Mouse (Mus musculus): ENCODE data around the gene Gfy. TPM values are rescaled to one million over a fixed set of nuclear protein-coding genes. Genes with fewer than 3 reads are reported as not detected.

Gene Gfy
- under 1 TPM in 1 of 2 experiments, not detected in 1; 0.17 TPM for total RNA-seq (2021)

DNA sequence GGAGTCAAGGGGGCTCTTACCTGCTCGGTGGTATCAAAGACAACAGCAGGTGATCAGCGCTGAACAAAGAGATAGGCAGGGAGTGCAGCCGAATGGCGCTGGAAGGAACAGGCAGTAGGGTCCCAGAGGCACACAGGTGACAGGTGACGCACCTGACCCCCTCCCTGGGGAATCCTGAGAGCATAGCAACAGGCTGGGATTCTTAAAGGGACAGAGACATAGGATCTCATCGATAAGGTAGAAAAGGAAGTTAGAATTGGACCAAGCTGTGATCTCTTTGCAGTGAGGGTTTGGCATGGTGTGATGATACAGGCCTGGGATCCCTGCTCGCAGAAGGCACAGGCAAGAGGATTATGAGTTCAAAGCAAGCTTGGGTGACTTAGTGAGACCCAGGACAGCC is at the start of gene Gfy:
Gfy (minus strand) TSS at position 101 of the 400 bp plus-strand sequence.
- no peak for DNase-seq (ENCODE audit: extremely low spot score in 1 of 2, low spot score in 2 of 2)
- intact Hi-C loops (cut with DNase I), result no loop called here

DNA sequence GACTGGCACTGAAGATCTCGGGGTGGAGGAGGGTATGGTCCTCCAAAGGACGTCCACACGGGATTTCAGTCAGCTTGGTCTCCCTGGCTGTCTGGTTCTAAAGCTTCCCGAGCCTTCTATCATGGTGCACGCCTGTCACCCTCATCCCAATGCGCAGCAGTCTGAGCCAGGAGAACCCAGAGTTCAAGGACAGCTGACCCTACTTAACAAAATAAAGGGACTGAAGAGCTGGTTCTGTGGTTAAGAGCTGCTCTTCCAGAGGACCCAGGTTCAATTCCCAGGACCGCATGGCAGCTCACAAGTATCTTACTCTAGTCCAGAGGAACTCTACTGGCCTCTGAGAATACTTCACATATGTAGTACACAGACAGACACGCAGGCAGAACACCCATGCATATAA is 49.7 kb upstream of the Gfy start:
- no peak for DNase-seq (ENCODE audit: extremely low spot score in 1 of 2, low spot score in 2 of 2)
- intact Hi-C loops (cut with DNase I), result no loop called here

DNA sequence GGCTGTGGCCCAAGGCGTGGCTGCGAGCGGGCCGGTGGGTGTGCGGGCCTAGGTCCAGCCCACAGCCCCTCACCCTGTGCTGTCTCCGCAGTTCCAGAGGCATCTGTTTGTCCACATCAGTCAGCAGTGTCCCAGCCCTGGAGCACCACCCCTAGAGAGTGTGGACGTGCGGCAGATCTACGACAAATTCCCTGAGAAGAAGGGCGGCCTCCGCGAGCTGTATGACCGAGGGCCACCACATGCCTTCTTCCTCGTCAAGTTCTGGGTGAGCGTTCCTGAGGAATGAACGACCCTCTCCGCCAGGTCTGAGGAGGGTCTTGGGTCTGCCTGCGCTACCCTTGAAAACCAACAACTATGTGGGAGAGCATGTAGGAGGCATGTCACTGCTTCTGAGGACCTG is 49.2 kb upstream of the Gfy start:
- intact Hi-C loops (cut with DNase I), result no loop called here
- DNase-seq (ENCODE audit: extremely low spot score in 1 of 2, low spot score in 2 of 2), result no peak

DNA sequence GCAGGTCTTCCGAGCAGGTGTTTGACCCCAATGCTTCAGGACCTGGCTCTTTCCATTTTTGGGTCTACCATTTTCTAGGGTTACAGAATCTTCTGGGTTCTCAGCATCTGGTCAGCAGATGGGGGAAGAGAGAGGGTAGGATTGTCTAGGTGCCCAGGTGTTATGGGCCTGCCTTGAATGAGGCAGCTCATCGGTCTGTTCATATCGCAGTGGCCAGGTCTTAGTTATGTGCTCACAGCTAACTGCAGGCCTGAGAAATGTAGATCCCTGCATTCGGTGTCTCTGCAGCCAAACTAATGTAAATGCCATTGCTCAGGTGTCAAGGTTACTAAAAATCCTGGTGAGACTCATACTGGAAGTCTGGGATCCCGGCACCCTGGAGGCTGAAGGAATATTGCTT is 47.1 kb upstream of the Gfy start:
- DNase-seq (ENCODE audit: extremely low spot score in 1 of 2, low spot score in 2 of 2), result no peak
- intact Hi-C loops (cut with DNase I), result no loop called here

DNA sequence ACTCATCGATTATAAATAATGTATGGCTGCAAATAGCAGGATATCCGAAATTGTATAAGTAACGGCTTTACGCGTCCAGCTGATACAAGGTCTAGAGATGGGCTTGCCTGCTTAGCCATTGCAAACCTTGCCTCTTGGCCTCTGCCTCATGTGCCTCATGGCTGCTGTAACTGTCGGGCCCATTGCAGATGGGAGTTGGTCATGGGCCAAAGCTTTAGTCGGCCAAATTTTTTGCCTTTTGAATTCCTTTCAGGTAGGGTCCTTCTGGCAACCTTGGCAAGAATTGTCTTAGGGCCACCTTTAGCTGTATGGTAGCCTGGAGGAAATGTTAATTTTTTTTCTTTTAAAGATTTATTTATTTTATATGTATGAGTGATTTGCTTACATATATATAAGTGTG is 45.5 kb upstream of the Gfy start:
- no peak for DNase-seq (ENCODE audit: extremely low spot score in 1 of 2, low spot score in 2 of 2)
- intact Hi-C loops (cut with DNase I), result no loop called here

DNA sequence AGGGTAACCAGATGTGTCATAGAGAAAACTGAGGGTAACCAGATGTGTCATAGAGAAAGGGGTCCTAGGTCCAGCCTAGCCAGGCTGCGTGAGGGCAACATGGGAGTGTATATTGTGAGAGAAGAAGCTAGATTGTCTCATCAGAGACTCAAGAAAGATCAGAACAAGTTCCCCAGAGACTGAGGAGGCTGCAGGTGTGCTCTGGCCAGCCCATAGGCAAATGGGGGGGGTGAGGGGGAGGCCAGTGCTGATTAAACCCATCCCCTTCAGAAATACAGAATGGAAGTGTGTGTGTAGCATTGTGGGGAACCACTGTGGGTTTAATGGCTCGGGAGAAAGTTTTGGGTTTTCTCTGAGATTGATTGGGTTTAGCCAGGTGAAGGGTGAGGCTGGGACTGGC is 42.3 kb upstream of the Gfy start:
- no peak for DNase-seq (ENCODE audit: extremely low spot score in 1 of 2, low spot score in 2 of 2)
- intact Hi-C loops (cut with DNase I), result no loop called here

DNA sequence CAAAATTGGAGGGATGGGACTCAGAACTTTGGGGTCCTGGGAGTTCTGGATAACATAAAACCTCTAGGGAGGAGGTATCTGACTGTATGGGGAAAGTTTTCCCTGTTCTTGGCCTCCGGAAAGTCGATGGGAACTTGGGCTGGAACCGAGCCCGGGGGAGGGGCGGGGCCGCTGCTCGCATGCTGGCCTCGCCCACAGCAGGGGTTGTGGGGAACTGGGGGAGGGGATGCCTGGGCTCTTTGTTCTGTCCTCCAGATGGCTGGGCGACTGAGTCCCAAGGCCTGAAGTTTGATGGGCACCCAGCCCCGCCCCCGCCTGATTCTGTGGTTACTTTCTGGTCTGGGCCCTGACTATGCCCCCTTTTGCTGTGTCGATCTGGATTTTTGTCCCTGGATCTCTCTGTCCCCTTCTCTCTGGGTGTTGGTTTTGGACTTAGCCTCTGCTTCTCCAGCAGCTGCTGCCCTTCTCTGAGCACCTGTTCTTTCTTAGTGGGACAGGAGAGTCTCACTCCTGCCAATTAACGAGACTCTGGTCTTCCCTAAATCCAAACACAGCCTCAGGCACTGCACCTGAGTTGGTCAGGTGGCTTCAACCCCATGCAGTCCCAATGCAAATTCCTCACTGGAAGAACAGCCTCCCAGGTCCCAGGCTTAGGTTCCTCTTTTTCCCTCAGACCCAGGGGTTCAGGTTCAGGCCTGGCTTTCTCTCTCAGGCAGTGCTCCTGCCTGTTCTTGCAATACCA is 37.2 kb upstream of the Gfy start:
- peak in 1 of 2 experiments; percentile 88 for DNase-seq (ENCODE audit: extremely low spot score in 1 of 2, low spot score in 2 of 2)
- intact Hi-C loops (cut with DNase I), result no loop called here

DNA sequence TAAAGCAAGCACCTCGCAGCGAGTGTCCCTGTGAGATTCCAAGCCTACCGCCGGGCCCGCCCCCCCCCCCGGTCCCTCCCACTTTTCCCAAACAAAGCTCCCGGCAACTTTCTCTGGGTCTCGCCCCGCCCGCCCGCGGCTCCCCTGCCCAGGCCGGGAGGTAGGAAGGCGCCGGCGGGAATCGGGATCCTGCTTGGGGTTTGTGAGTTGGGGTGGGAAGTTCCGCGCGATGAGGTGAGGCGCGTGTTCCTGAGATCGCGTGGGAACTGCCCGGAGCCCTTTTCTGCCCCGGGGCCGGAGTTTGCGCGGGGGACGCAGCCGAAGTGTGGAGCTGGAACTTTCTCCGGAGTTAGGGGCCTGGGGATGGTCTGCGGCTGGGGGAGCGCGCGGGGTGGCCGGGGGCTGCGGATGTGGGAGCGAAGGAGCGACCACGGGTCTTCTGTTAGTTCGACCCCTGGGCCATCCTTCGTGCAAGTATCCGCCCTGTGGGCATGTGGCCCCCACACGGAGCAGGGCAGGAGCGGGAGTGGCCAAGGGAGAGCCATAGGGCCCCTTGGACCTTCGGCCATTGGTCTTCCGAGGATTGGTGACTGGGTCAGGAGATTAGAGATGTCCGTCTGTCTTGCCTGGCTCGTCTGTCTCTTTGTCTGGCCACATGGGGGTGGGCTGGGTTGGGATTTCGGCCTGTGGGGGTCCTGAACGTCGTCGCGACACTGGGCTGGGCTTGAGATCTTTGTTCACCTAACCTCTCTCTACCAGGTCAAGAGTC is 36.5 kb upstream of the Gfy start, which contains the start of gene Tead2:
Tead2 (plus strand) TSS at position 81 of the 769 bp plus-strand sequence.
- intact Hi-C loops (cut with DNase I), result no loop called here
- DNase-seq (ENCODE audit: extremely low spot score in 1 of 2, low spot score in 2 of 2), result peak in 1 of 2 experiments; percentile 72

DNA sequence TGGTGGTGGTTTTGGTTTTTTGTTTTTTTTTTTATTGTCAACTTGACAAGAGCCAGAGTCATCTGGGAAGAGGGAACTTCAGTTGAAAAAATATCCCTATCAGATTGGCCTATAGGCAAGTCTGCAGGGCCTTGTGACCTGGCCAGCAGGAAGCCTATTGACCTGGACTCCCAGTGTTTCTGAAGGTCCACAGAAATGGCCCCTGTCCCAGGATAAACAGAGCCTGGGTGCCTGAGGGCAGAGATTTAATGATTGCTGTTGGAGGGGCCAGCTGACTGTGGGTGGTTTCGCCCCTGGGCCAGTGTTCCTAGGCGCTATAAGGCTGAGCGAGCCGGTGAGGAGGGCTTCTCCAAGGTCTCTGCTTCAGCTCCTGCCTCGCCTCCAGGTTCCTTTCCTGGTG is 34.3 kb upstream of the Gfy start:
- intact Hi-C loops (cut with DNase I), result no loop called here
- no peak for DNase-seq (ENCODE audit: extremely low spot score in 1 of 2, low spot score in 2 of 2)

DNA sequence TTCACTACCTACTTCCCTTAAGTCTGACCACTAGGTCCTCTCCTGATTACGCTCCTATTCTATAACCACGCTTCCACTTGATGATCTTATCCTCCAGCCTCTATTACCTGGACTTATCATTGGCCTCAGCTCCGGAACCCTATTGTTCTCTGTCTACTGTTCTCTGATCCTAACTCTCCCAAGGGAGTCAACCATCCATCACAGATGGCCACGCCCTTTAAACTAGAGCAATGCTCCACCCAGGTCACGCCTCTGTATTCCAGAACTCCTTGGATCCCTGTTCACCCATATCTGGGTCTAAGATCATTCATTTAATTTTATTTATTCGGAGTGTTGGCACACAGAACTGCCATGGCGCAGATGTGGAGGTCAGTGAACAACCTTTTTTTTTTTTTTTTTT is 33.0 kb upstream of the Gfy start:
- intact Hi-C loops (cut with DNase I), result no loop called here
- DNase-seq (ENCODE audit: extremely low spot score in 1 of 2, low spot score in 2 of 2), result no peak

DNA sequence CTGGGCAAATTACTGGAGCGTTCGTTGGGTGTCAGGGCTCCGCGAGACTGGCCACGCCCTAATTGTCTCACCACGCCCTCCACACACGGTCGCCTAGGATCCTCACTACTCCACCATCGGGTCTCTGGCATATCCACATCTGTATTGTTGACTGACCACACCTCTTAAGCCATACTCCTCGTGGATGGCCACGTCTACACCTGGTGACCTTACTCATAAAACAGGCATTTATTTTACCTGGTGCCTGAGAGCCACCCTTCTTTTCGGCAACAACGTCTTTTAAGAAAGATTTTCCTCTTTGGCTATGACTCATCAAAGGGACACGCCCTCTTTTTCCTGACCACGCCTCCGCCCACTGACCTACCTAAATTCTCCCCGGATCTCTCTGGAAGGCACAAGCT is 32.5 kb upstream of the Gfy start, which contains the start of gene Dkkl1:
Dkkl1 (minus strand) TSS at position 297 of the 401 bp plus-strand sequence.
- intact Hi-C loops (cut with DNase I), result no loop called here
- DNase-seq (ENCODE audit: extremely low spot score in 1 of 2, low spot score in 2 of 2), result no peak

DNA sequence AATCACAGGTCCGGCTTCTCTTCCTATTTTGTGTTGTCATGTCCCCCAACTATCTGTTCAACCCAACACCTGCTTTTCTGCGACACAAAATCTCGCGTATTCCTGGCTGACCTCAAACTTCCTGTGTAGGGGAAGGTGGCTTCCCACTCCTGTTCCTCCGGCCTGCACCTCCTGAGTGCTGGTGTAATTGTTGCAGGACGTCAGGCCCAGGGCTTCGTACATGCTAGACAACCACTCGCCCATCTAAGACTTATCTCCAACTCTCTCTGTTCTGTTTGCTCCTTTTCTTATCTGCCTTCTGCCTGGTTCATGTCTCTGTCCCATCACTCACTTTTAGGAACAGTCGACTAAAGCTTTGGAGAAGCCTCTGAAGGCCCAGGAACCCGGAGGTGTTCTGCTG is 31.7 kb upstream of the Gfy start:
- no peak for DNase-seq (ENCODE audit: extremely low spot score in 1 of 2, low spot score in 2 of 2)
- intact Hi-C loops (cut with DNase I), result no loop called here

DNA sequence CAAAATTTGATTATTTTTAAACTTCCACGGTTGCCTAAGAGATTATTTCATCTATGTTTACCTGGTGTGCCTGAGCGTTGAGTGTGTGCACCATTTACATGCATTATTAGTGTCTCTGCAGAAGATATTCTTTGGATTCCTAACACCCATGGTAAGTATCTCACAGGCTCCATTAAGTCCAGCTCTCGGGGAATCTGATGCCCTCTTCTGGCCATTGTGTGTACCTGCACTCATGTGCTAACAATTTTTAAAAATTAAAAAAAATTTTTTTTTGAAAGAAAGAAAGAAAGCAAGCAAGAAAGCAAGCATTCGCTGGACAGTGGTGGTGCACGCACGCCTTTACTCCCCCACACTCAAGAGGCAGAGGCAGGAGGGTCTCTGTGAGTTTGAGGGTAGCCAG is 28.9 kb upstream of the Gfy start:
- DNase-seq (ENCODE audit: extremely low spot score in 1 of 2, low spot score in 2 of 2), result no peak
- intact Hi-C loops (cut with DNase I), result no loop called here

DNA sequence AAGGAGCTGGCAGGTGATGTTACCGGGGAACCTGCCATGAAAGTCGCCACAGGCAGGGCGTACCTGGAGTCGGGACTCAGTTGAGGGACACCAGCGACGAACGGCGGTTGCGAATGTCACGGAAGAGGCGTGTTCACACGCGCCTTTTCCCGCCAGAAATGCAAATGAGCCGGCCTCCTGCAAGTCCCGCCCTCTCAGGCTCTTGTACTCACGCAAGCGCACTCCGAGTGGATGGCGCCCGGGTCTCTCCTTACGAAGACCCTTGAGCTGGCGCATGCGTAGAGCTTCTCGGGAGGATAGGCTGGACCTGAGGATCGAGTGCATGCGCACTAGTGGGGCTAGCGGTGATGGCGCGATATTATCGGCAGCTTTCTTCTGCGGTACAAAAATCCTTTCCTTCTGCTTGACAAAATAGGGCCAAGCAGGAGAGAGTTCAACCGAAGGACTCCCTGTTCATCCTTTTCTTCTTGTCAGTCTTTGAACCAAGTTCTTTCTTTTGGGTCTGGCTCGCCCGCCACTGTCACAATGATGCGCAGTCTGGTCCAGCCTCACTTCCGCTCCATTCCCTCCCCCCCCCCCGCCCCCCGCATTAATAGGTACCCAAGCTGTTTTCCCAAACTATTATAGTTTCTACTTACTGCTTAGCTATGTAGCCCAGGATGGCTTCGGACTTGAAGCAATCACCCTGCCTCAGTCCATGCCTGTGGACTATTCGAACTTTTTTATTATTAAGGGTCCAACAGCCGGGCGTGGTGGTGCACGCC is 25.2 kb upstream of the Gfy start, which contains the start of gene Ccdc155:
Ccdc155 (minus strand) TSS at position 513 of the 764 bp plus-strand sequence.
- intact Hi-C loops (cut with DNase I), result no loop called here
- peak; percentile 94 to 96 for DNase-seq (ENCODE audit: extremely low spot score in 1 of 2, low spot score in 2 of 2)

DNA sequence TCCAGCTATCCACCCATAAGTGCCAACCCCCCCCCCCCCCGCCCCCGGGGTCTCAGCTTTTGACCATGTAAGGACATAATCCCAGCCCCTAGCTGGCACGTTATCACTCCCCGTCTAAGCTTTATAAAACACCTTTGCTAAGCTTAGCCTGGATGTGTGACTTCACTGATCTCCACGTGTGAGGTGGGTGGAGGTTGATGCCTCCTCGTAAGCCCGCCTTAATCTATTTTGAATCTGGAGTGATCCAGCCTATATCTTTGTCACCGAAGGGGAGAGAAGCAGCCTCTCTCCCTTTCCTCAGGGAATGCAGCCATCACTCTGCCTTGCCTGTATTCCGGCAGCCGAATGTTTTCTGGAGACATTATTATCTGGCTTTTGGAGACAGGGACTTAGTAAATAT is 23.3 kb upstream of the Gfy start:
- intact Hi-C loops (cut with DNase I), result no loop called here
- no peak for DNase-seq (ENCODE audit: extremely low spot score in 1 of 2, low spot score in 2 of 2)

DNA sequence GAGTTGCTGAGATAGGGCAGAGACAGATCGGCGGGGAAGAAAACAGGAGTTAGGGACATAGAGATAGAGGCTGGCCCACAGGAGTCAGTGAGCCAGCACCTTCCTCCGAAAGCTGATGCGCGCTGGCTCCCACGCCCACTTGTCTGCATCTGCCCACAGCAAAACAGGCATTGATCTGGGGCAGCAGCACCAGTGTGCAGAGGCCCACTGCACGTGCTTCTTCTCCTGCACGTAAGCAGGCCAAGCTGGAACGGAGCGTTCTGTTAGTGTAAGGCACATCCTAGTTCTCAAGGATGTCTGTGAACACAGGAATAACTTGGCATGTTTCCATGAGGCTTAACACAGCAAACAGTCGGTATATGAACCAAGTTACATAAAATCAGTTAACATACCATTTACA is 19.6 kb upstream of the Gfy start:
- DNase-seq (ENCODE audit: extremely low spot score in 1 of 2, low spot score in 2 of 2), result no peak
- intact Hi-C loops (cut with DNase I), result loop anchor here (5.0 kb wide), 2 partner anchors 37 to 117 kb away; partner anchors contain the start of gene Slc17a7

DNA sequence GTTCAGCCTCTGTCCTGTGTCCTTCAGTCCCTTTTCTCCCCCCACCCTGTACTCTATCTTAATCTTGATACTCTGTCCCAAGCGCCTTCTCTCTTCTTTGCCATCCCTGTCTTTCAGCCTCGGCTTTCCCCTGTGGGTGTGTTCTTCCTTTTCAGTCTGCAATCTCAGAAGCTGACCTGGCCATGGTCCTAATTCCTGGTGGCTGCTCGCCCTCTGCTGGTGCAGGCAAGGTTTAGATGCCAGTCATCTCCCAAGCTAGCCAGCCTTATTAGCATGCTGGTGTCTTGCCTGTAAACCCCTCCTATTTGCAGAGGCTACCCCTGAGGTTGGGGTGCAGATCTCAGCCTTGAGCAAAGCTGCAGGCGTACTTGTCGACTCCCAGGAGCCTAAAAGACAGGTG is 19.1 kb upstream of the Gfy start:
- intact Hi-C loops (cut with DNase I), result loop anchor here (5.0 kb wide), 2 partner anchors 36 to 116 kb away; partner anchors contain the start of gene Slc17a7
- DNase-seq (ENCODE audit: extremely low spot score in 1 of 2, low spot score in 2 of 2), result peak; percentile 48 to 81

DNA sequence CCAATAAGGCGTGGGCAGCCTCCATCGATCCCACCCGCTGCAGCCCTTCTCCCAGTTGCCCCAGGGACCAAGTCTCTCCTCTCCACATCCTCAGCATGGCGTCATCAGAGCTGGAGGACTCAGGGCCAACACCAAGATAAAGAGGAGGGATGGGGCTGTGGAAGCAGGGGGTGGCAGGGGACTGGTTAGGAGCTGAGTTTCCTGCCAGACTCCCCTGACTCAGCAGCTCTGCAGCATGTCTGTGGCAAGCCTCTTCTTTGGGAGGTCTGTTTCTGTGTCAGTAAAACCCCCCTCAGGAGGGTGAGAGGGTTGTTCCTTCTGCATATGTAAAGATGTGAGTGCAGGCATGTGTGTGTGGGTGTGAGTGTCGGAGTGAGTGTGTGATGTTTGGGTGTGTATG is 17.6 kb upstream of the Gfy start:
- intact Hi-C loops (cut with DNase I), result loop anchor here (5.0 kb wide), 2 partner anchors 35 to 115 kb away; partner anchors contain the start of gene Slc17a7
- no peak for DNase-seq (ENCODE audit: extremely low spot score in 1 of 2, low spot score in 2 of 2)

DNA sequence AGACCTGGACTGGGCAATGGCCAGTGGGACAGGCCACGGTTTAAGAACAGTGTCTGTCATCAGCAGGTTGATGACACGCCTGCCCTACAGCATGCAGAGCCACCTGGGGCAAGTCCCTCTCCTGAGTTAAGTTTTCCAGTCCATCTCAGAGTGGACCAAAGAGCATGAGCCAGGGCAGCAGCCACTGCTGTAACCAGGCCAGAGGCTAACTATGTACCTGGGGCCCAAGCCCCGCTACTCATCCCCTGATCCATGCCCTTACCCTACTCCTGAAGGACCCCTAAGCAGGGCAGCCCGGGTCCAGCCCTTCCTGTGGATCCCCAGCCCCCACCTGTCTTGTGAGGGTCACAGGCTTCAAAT is 16.8 kb upstream of the Gfy start:
- DNase-seq (ENCODE audit: extremely low spot score in 1 of 2, low spot score in 2 of 2), result no peak
- intact Hi-C loops (cut with DNase I), result loop anchor here (5.0 kb wide), 2 partner anchors 34 to 114 kb away; partner anchors contain the start of gene Slc17a7

Measured in left cerebral cortex, postnatal 10 days (tissue).